Mouse (Mus musculus) v-Abl transformed pro-B cells (cell line): ENCODE measurements around the gene Sugp1.
"Not testable (repeated sequence)": the region's sequence is repeated elsewhere in the genome, so short reads cannot be mapped to it uniquely, and the experiment has no call there.

Experiments used
- in situ Hi-C, 2 experiments: fragments of 400-800 bp; cut with MboI; formaldehyde crosslinking; loops; one replicate each; pipeline ENCODE4 v1.15.1; 2025; ENCODE audit not compliant: unreplicated experiment in 2 of 2

Gene Sugp1

DNA sequence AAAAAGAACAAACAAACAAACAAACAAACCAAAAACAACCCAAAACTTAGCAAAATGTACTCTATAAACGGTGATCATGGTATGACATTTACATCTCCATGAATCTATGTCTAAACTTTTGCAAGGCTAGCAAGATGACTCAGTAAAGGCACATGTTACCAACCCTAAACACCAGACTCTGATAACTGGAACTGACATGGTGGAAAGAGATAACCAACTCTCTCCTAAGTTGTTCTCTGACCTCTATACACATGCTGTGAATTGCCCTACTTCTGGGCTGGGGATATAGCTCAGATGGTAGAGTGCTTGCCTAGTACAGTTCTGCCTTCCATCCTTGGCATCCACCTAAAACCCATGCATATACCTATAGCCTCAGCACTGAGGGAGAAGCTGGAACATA lies 4.6 kb upstream of the Sugp1 start:
- in situ Hi-C loops: no loop called here

DNA sequence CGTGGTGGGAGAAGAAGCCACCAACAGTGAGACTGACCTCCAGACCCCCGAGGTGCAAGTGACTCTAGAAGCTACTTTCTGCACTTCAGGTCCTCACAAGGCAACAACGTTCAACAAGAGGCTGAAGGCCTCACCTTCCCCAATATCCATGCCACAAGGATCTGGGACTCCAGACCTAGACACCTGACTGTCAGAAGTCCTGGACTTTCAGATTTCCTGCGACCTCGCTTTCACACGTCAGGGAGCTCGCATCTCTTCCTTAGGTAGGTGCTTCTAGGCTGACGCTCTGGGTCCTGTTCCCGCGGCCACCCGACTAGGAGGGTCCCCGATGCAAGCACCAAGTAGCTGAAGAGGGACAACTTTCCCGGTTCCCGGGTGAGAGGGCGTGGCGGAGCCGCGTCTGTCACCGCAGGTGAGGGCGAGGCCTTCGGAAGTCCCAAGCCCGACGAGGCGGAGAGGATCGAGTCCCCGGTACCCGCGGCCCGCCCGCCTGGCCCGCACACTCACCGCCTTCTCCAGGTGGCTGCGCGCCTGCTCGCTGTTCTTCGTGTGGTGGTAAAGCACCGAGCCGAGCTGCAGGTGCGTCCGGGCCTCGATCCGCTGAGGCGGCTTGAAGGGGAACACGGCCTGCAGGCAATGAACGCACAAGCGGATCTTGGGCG lies 597 bp upstream of the Sugp1 start:
- in situ Hi-C loops: no loop called here

DNA sequence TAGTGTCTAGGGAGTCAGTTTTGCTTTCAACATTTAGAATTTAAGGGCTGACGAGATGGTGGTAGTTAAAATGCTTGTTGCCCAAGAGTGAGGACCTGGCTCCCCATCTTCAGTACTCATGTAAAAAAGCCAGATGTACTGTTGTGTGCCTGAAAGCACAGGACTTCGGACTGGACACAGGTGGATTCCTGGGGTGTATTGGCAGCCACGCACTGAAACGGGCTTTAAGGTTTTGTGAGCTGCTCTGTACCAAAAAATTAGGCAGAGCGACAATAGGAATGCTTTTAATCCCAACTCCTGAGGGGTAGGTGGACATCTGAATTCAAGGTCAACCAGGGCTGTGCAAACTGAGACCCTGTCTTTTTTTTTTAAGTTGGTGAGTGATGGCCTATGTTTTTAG lies 1.4 kb downstream of the Sugp1 start:
- in situ Hi-C loops: no loop called here

DNA sequence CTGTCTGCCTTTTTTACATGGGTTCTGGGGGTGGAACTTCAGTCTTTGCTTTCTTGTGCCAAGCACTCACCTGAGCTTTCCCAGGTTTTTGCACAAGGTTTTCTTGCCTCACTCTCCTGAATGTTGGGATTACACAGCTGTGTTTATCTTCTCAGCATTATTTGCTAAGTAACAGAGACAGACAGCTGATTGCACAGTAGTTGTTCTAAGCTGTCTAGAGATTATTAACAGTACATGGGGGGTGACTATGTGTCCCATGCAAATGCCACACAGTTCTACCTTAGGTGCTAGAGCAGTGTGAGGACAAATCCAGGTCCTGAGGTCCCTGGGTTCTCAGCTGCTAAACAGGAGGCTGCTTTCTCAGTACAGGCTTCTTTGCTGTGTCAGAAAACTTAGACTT lies 7.0 kb downstream of the Sugp1 start:
- in situ Hi-C loops: no loop called here

DNA sequence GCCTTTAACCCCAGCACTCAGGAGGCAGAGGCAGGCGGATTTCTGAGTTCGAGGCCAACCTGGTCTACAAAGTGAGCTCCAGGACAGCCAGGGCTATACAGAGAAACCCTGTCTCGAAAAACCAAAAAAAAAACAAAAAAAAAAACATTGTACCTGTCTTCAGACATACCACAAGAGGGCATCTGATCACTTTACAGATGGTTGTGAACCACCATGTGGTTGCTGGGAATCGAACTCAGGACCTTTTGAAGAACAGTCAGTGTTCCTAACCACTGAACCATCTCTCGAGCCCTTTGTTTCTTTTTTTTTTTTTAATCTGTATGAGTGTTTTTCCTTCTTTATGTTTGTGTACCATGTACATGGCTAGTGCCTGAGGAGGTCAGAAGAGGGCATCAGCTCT lies 7.8 kb downstream of the Sugp1 start:
- in situ Hi-C loops: not testable (repeated sequence)

DNA sequence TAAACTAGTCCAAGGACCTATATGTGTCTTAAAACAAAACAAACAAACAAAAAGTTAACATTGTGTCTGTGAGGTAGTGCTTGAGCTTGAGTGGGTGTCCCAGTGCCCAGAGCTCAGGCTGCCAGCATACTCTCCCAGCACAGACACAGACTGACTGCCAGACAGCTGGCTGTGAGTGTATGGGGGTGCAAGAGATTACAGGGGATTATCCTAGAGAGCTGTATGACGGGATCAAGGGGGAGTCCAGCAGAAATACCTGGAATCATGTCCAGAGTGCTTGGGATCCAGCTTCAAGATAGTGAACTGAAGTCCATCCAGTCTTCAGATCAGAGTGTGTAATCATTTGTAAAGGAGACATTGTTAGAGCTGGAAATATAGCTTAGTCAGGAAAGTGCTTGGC lies 15.1 kb downstream of the Sugp1 start:
- in situ Hi-C loops: no loop called here

DNA sequence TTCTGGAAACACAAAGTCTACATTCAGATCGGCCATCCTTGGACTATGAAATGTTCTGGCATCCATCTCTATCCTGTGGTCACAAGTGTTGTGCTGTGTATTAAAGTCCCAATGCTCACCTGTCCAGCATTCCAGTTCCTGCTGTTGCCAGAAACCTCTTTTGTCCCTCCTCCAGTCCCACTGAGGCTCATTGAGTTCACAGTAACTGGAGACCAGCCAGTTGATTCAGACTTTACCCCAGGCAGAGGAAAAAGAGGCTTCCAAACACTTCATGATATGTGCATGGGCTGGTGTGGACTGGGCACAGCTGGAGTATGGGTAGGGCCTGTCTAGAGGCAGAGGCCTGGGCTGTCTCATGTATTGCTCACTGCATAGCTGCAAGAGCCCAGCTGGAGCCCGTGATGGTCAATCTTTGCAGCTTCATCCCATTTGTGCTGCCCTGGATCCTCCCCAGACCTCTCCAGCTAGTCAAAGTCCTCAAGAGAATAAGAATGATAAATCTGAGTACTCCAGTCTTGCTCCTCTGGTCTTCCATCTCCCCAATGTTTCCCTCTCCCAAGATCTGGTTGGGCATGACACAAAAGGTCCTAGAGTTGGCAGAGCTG lies 29.3 kb downstream of the Sugp1 start:
- in situ Hi-C loops: no loop called here

DNA sequence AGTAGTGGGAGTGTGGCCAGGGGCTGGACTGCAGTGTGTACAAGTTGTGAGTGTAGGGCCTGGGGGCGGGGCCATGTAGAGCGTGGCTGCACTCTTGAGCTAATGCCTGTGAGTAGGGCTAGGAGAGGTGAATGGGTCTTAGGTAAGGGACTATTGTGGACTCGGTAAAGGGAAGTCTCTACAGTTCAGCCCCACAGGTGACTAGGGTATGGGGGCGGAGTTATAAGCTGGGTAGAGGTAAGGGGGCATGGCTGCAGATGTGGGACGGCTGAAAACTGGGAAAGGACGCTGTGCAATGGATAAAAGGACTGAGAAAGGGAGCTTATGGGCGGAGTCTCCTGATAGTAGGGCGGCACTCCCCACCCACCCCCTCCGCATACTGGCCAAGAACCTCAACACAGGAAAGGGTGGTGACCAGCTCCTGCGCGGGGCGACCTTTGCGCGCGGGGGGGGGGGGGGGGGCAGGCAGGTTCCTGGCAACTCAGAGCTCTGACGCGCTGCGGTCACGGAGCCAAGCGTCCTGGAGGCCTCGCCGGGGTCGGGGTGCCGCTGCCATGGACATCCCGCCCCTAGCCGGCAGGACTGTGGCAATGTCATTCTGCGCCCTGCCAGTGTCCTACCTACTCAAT lies 29.9 kb downstream of the Sugp1 start, which contains the start of gene Tm6sf2:
Tm6sf2 (plus strand) TSS at position 484 of the 629 bp plus-strand sequence.
- in situ Hi-C loops: no loop called here

DNA sequence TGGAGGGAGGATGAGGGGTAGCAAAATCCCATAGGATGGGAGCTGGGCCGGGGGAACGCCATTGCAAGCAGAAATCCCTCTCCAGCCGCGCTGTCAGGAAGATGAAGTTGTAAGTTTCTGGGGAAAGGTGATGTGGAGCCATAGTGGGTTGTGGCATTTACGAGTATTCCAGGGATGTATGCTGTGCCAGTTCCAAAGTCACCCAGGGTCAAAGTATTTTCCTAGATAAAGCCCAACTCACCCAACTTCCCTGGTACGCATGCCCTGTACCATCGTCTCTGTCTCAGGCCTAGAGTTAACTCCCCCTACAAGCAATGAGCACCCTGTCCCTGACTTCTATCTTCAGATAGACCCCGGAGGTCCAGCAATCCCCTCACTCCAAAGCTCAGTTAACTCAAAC lies 30.5 kb downstream of the Sugp1 start:
- in situ Hi-C loops: no loop called here

DNA sequence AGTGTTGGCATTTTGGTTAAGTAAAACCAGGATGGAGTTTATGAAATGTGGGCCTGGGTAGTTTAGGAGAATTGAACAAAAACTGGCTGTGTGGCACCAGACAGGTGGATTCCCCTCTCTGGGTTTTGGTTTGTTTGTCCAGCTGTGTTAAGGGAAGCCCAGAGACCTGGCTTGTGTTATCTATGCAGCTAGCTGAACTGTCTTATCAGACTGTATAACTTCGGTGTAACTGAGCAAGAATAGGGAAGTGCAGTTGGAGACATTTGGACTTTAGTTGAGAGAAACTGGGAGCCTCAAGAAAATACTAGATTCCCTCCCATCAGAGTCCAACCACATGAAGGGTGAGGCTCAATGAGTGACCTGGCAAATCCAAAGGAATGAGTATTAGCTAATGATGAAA lies 31.1 kb downstream of the Sugp1 start:
- in situ Hi-C loops: no loop called here

DNA sequence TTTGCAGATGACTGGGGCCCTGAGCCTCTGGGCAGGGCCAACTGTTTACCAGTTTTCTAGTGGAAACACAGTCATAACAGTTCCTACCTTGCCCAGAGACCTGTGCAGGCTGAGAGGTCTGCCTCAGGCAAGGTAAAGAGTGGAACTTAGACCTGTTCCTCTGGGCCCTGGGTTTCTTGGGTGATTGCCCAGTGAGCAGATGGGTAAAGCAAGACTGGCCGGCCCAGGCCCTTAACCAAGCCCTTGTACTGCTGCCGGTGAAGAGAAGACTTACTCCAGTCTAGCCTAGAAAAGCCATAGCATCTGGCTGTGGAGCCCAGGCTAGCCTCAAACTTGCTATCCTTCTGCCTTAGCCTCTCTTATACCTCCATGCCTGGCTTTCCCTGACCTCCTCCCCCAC lies 39.4 kb downstream of the Sugp1 start:
- in situ Hi-C loops: no loop called here

DNA sequence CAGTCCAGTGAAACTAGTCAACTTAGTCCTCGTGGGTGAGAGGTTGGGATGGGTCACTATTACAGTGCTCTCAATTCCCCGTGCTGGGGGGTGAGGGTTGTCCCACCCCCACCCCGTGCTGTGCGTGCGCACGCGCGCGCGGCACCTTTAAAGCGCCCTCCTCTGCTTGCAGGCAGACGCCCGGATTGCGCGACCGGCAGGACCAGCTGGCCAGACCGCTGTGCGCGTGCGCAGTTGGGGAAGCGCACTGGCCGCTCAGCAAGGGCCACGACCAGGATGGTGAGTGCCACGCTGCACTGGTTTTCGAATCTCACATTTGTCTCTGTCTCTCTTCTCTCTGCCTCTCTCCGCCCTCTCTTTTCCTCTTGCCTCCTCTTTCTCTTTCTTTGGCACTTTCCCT lies 40.7 kb downstream of the Sugp1 start, which contains the start of gene Hapln4:
Hapln4 (plus strand) TSS at position 173 of the 400 bp plus-strand sequence.
- in situ Hi-C loops: no loop called here

DNA sequence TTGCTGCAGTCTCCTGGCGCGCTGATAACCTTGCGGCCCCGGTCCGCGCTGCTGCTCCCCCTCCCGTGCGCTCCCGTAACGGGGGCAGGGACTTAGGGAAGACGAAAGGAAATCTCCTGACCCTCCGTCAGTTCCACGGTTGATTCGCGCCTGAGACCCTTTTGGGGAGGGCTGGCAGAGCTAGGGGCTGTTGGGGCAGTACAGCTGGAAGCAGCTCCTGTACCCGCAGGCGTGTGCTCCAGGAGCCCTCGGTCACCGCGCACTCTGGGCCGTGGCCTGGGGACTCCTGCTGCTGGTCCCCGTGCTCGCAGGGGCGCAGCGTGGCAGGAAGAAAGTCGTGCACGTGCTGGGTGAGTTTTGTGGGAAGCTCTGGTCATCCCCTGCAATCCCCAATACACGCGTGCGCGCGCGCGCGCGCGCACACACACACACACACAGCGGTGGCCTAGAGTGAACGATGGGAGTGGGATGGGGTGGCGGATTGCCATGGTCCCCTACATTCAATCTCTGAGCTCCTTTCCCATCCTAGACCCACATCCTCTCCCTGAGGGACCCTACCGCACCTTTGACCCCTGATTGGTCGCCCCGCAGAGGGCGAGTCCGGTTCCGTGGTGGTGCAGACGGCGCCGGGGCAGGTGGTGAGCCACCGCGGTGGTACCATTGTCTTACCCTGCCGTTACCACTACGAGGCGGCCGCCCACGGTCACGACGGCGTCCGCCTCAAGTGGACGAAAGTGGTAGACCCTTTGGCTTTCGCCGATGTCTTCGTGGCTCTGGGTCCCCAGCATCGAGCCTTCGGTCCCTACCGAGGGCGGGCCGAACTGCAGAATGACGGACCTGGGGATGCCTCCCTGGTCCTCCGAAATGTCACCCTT lies 41.8 kb downstream of the Sugp1 start:
- in situ Hi-C loops: no loop called here

DNA sequence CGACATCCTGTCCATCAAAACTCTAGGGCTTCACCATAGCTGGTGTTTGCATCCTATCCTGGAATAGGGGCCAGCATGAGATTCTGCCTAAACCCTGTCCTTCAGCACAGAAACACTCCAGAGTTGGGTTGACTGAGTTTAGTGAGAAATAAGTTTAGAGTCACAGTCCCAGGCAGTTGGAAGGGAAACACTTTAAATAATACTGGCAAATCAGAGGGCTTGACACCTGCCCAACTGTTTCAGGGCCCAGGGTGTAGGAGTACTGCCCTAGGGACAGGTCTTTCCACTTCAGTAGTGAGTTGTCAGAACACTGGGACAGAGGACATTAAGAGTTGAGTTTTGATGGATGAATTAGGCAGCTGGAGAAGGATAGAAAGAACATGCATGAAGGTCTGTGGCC lies 43.5 kb downstream of the Sugp1 start:
- in situ Hi-C loops: no loop called here

DNA sequence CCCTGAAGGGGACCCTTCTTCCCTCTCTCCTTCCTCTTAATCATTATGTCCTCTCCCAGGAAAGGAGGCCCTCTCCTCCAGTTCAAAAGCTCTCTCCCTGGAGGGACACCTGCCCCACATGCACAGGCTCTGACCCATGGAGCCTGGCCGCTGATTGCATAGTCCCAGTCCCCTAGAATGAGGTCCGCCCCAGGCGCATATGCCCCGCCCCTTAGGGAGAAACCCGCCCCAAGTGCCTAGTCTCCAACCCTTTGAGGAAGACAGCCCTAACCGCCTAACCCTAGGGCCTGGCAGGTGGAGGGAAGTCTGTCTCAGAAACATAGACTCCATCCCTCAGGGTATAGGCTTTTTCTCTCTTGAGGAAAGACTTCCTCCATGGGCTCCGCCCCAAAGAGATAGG lies 44.6 kb downstream of the Sugp1 start:
- in situ Hi-C loops: no loop called here

DNA sequence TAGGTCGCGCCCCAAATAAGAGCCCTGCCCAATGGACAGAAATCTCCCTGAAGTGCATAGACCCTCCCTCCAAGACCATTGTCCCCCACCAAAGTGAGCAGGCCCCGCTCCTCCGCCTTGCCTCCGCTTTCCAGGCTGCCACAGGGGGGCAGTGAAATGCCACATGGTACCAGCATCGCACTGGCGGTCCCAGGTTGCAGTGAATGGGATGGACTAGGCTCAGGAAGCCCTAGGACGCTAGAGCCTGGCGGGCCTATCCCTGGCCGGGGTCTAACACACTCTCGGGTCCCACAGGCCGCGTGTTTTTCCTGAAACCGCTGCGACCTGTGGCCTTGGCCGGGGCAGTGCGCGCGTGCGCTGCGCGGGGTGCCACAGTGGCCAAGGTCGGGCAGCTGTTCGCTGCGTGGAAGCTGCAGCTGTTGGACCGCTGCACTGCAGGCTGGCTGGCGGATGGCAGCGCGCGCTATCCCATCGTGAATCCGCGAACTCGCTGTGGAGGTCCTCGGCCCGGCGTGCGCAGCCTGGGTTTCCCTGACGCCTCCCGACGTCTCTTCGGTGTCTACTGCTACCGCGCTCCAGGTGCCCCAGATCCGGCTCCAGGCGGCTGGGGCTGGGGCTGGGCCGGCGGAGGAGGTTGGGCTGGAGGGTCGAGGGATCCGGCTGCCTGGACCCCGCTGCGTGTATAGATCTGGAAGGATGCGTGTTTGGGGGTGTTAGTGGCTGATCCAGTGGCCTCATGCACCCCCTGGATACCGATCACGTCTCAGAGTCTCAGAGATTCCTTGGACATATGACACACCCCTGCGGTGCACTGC lies 45.4 kb downstream of the Sugp1 start:
- in situ Hi-C loops: no loop called here

DNA sequence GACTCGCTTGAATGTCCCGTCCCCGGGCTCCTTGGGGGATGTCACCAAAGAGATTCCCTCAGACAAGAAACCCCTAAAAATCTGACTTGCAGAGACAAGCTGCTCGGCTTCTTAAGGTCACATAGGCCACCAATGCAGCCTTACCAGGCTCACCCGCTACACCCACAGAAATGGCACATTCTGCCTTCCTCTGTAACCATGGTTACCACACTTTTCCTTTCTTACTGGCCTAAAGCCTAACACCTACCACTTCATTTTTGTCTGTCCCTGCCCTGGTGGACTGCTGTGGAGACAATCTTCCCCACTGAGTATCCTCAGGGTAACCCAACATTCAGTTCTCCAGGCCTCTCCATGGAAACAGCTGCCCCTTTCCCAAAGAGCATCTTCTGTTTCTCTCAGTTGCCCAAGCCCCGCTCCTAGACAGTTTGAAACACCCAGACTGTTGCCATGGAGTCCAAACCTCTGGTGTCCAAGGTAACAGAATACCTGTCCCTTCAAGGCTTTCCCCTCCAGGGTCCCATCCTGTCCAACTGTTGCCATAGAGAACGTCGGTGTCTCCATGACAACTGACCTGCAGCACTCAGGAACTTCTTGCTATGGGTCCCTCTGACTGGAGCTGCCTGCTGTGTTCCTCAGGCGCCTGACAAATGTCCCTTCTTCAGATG lies 46.8 kb downstream of the Sugp1 start:
- in situ Hi-C loops: no loop called here

DNA sequence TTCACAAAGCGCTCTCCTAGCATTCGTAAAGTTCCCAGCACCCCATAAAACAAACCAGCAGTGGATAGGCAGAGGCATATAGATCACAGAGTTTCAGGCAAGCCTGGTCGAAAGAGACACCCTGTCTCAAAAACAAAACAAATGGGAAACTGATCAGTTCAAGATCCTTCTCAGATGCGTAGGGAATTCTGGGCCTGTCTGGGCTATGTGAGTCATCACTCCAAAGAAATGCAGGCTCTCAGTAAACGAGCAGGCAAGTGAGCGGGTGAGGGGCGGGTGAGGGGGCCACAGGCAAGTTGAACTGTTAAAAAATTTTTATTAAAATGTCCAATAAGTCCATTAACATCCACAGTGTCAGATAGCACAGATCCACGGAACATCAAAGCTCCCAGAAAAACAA lies 50.2 kb downstream of the Sugp1 start:
- in situ Hi-C loops: no loop called here

DNA sequence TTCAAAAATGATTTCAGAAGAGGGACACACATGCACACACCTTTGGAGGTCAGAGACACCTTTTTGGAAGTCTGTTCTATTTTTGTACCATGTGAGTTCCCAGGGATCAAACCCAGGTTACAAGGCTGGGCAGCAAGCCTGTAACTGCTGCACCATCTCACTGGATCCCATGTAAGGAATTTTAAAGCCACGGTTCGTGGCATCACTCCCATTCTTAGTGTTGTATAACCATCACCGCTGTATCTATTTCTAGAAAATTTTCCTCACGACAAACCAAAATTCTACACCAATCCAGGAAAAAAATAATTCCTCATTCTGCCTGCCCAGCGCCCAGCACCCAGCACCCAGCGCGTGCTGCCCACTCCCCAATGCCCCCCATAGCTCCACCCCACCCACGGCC lies 56.7 kb downstream of the Sugp1 start:
- in situ Hi-C loops: no loop called here

DNA sequence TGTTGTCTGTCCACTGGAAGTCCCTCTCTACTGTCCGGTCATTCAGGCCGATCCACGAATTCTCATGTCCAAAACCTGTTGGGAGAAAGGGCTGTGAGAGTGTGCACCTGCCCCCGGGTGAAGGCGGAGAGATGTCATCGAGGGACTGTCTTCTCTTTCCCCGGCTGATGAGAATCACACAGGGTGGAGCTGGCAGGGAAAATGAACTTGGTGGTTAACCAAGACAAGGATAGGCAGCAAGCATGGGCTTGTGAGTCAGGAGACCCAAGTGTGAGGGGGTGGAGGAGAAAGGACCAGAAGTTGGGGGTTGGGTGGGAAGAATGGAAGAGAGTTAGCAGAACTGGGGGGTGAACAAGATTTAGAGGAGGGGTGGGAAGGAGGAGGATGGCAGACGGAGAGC lies 57.6 kb downstream of the Sugp1 start:
- in situ Hi-C loops: loop anchor here in 1 of 2 experiments (25.0 kb wide), 2 partner anchors 463 to 763 kb away; partner anchors contain the start of gene Zfp868
